Mouse (Mus musculus): ENCODE results near the gene Gm13694.

Gm13694 gene

DNA sequence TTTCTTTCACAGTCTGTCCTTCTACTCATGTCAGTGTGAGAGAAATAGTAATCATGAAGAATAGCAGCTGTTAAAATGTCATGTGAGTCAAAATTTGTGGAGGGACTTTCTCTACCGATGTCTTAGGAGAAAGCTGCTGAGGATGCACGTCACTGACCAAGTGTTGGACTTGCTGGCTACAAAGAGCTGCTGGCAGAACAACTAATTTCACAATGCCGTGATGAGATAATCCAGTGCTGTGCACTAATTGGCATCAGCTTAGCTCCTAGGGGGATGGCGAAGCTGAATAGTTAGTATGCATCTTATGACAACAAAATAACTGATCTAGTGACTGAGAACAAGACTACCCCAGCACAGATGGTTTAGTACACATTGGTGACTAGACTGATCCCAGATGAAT, 46.5 kb downstream of the Gm13694 start:
- DNase-seq (ENCODE audit: low read depth, low spot score): no peak

Data from forelimb bud, embryonic 11.5 days (tissue).